Mouse (Mus musculus) left cerebral cortex, postnatal 14 days (tissue): ENCODE data around the gene Papln. TPM values are rescaled to one million over a fixed set of nuclear protein-coding genes. Genes with fewer than 3 reads are reported as not detected.

ENCODE experiments used
- DNase-seq, 2 experiments: peaks; one replicate each; pipeline ENCODE4 v3.0.0; 2021 to 2022; ENCODE audit warnings: low spot score in 2 of 2, mixed read lengths in 1 of 2
- intact Hi-C: fragments of 180-260 bp; cut with DNase I; formaldehyde crosslinking; loops from one replicate; pipeline ENCODE4 v1.15.1; 2025
- total RNA-seq, 2 experiments: library from RNA; stranded (reverse); gene quantifications; 2 replicates each; pipeline ENCODE4 v1.2.3; 2021

Papln gene
- total RNA-seq, 2 experiments from 2014 or later, result 14.4 TPM

DNA sequence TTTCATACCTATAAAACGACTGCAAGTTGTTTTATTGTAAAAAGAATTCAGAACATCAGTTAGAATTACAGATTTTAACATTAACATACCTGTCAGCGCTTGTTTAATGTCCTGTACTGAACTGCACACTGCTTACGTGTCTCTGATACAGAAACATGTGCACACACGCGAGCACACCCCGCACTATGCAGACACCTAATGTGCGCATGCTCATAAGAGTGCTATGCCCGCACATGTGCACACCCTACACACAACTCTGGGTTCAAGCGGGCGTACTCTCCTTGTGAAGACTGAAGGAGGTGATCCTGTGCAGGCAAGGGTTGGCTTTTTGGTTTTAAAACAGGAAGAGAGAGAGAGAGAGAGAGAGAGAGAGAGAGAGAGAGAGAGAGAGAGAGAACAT lies 1.1 kb downstream of the Papln start:
- intact Hi-C loops, result no loop called here
- DNase-seq, result no peak

GRCm38 (mm10) chr12:83765965-83766603 lies 2.6 kb downstream of the Papln start:
- no peak for DNase-seq
- intact Hi-C loops, result no loop called here

- intact Hi-C loops, result no loop called here
- no peak for DNase-seq
These were observed 4.4 kb downstream of the Papln start for GRCm38 (mm10) chr12:83767833-83768232.

DNA sequence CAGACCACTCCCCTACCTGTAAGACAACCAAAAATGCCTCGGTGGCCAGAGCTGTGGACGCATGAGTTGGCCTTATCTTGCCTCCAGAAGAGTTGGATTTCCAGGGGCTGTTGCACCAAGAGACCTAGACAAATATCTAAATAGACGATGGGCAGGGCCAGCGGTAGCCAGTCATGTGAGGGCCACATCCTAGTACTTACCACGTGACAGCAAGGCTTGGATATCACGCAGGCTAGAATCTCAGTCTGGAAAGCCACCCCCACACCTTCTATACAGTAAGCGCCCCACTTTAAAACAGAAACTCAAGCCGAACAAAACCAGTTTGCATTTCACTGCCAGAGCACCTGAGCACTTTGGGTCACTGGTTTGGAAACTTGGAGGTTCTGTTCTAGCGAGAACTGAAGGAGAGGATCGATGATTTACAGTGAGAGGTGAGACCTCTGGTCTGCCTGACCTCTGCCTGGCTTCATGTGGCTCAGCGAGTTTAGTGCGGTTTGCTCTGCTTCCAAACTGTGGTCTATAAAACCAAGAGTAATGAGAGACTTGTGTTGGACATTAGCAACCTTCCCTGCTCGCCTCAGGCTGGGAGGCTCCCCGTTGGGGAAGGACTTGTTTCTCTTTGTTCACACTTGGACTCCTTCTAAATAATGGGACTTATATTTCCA lies 4.9 kb downstream of the Papln start:
- intact Hi-C loops, result no loop called here
- DNase-seq, result no peak

DNA sequence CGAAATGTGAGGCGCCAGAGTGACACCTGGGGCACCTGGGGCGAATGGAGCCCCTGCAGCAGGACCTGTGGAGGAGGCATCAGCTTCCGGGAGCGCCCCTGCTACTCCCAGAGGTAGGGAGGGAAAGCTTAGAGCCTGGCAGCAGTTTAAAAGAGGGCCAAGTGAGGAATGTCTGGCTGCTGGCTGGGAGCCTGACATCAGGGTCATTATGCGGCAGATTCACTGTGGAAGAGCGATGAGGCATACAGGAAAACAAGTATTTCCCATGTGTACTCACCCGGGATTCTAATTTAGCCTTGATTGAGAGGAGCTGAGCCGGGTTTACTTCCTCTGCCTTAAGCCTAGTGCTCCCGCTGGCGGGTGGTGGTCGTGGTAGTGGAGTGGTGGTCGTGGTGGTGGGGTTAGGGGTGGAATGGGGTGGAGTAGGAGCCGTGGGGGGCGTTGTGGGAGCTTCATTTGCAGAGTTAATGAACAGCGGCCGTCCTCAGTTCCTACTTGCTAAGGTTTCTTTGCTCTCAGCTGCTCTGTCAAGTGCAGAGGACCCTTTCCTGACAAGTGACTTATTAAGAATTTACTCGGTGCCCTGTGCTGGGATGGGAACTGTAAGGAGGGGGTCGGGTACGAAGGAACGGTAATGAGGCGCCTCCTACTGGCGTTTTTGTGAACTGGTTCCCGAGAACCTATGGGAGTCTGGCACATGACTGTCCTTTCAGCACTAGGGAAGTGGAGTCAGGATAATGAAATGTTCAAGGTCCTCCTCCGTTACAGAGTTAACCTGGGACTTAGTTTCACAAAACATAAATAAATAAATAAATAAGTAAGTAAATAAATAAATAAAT lies 7.2 kb downstream of the Papln start:
- intact Hi-C loops, result loop anchor here (2.0 kb wide), 1 partner anchor 58 kb away; no protein-coding TSS in a partner anchor
- DNase-seq, result peak; percentile 41 to 67

GRCm38 (mm10) chr12:83775621-83776020 lies 12.2 kb downstream of the Papln start:
- intact Hi-C loops, result no loop called here
- no peak for DNase-seq

DNA sequence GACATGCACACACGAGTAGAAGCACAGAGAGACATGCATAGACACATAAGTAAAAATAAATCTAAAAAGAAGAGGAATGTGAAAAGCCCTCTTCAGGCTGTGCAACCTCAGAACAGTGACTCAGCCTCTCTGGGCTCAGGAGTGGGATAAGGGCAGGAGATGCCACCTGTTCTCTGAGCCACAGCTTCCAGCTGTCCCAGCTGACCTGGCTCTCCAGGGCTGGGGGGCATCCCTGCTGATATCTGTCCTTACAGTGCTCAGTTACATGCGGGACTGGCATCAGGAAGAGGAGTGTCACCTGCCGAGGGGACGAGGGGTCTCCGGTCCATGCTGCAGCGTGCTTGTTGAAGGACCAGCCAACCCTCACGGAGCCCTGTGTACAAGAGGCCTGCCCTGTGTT lies 13.3 kb downstream of the Papln start:
- intact Hi-C loops, result no loop called here
- no peak for DNase-seq

DNA sequence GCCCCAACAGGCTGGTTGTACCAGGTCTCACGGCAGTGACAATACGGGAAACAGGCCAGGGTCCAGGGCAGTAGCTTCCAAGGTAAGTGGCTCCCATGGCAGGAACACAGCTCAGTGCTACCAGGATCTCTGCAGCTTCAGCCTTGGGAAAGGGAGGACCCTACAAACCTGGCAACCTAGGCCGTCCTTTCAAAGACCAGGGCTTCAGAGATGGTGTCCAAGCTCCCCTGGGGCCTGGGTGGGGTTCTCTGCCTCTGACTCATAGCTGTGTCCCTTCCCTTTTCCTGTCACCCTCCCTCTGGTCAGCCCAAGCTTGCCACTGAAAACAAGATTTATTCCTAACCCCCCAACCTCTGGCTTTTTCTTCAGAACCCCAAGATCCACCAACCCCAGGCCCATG lies 16.7 kb downstream of the Papln start:
- DNase-seq, result no peak
- intact Hi-C loops, result no loop called here

GRCm38 (mm10) chr12:83781204-83781603 lies 17.8 kb downstream of the Papln start:
- DNase-seq, result no peak
- intact Hi-C loops, result no loop called here

DNA sequence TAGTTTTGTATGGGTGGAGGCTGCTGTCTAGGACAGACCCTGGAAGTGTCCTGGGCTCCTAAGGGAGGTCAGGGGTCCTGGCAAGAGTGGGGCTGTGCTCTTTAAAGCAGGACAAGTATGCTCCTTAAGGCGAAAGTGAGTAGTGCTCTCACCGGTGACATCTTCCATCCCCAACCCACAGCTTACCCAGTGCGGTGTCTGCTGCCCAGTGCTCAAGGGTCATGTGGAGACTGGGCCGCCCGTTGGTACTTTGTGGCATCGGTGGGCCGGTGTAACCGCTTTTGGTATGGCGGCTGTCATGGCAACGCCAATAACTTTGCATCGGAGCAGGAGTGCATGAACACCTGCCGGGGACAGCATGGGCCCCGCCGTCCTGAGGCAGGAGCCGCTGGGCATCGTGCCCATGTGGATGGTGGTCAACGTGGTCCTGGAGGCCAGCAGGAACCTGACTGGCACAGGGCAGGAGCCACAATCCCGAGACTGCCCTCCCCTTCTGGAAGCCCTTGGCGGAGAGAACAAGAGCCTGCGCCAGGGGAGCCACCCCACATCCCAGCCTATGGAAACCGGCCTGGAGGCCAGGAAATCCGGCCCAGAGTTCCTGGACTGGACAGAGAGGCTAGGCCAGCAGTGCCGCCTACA lies 18.3 kb downstream of the Papln start:
- DNase-seq, result no peak
- intact Hi-C loops, result no loop called here

DNA sequence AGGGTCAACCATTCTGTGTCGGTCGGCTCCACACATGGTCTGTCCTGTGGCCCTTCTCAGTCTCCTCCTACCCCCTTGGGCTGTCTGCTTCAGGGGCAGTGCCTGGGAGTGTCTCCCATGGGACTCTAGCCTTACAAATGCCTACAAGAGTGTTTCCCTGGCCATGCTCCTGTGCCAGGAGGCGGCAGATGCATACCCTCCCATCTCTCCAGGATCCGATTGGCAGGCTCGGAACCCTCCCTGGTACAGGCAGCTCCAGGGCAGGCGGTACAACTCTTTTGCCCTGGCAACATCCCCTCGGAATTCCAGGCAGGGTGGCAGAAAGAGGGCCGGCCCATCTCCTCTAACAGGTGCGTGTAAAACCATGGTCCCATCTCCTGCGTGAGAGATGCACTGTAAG lies 19.2 kb downstream of the Papln start:
- DNase-seq, result no peak
- intact Hi-C loops, result no loop called here

DNA sequence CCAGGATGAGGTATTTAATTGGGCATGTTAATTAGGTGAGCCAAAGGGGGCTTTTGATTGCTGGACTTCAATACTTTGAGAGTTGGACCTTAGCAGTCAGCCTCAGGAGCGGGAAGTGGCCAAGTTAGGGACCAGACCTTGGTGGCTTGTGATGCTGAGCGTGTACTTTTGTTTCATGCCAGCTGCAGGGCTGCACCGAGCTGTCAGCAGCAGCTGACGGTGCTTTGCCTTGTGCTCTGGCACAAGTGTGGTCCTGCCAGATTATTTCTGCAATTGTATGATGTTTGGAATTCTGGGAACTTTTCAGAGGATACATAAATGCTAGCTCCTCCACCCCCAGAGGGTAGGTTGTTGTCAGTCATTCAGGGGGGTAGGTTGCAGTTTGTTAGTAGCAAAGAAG lies 21.9 kb downstream of the Papln start:
- no peak for DNase-seq
- intact Hi-C loops, result no loop called here

GRCm38 (mm10) chr12:83789051-83789780 lies 25.8 kb downstream of the Papln start:
- no peak for DNase-seq
- intact Hi-C loops, result no loop called here

DNA sequence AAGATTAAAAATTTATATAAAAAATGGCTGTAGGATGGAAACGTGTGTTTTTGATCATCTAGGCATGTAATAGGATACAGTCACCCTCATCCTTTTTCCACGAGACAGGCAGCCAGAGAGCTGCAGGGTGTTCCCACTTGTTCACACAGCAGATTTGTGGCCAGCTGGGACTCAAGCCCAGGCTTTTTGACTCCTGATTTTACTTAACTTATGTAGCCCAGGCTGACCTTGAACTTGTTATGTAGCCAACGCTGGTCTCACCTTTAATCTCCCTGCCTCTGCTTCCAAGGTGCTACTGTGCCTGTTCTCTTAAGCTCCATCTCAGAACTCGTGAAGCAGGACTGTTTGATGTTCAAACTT lies 26.3 kb downstream of the Papln start:
- intact Hi-C loops, result no loop called here
- DNase-seq, result no peak

DNA sequence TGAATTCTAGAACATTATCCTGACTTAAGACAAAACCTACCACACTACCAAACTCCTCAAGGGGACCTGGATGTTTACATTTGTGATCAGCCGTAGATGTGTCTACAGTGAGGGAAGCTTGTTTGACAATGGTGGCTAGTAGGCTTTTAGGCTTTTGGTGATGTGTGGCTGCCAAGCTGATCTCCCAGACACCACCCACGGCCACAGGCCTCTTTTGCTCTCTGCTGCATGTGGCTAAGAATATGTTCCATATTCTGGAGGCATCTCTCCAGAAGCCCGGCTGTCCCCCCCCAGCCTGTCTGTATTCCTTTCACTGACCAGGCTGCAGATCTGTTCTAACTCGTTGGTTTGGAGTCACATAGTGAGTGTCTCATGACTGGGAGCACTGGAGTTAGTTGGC lies 27.3 kb downstream of the Papln start:
- intact Hi-C loops, result no loop called here
- no peak for DNase-seq

DNA sequence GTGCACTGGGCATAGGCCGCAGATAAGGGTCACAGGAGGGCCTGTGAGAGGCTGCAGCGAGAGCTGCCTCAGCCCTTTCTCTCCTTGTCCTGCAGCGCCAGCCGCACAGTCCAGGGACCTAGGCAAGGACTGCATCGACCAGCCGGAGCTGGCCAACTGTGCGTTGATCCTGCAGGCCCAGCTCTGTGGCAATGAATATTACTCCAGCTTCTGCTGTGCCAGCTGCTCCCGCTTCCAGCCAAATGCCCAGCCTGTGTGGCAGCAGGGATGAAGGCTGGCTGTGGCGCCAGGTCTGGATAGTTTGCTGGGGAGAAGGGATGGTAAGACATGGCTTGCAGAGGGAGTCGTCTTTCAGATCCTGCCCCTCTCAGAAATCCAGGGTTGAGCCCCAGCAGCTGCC lies 28.3 kb downstream of the Papln start:
- DNase-seq, result no peak
- intact Hi-C loops, result no loop called here

- no peak for DNase-seq
- intact Hi-C loops, result no loop called here
These were observed 29.4 kb downstream of the Papln start for GRCm38 (mm10) chr12:83792706-83793410.

- no peak for DNase-seq
- intact Hi-C loops, result no loop called here
These were observed 31.6 kb downstream of the Papln start for GRCm38 (mm10) chr12:83795051-83795450.

- DNase-seq, result no peak
- intact Hi-C loops, result no loop called here
These were observed 32.2 kb downstream of the Papln start for GRCm38 (mm10) chr12:83795586-83795985.
